Mouse (Mus musculus): Measurements from ENCODE around the gene Slc8a3.

The Slc8a3 gene

GRCm38 (mm10) chr12:81237158-81237557 lies 95.8 kb downstream of the Slc8a3 start:
- in situ Hi-C loops (cut with MseI, MboI): no loop called here

GRCm38 (mm10) chr12:81235456-81236330 lies 97.3 kb downstream of the Slc8a3 start:
- in situ Hi-C loops (cut with MseI, MboI): no loop called here

- in situ Hi-C loops (cut with MseI, MboI): no loop called here
These were observed 99.1 kb downstream of the Slc8a3 start for GRCm38 (mm10) chr12:81233746-81234380.

- in situ Hi-C loops (cut with MseI, MboI): no loop called here
These were observed 105.1 kb downstream of the Slc8a3 start for GRCm38 (mm10) chr12:81227767-81228460.

GRCm38 (mm10) chr12:81226590-81226989 lies 106.4 kb downstream of the Slc8a3 start:
- in situ Hi-C loops (cut with MseI, MboI): no loop called here

- in situ Hi-C loops (cut with MseI, MboI): no loop called here
These were observed 106.9 kb downstream of the Slc8a3 start for GRCm38 (mm10) chr12:81225966-81226577.

- in situ Hi-C loops (cut with MseI, MboI): no loop called here
These were observed 108.1 kb downstream of the Slc8a3 start for GRCm38 (mm10) chr12:81224843-81225242.

- in situ Hi-C loops (cut with MseI, MboI): no loop called here
These were observed 109.7 kb downstream of the Slc8a3 start for GRCm38 (mm10) chr12:81223276-81223675.

- in situ Hi-C loops (cut with MseI, MboI): no loop called here
These were observed 113.6 kb downstream of the Slc8a3 start for GRCm38 (mm10) chr12:81219339-81219738.

GRCm38 (mm10) chr12:81208559-81208958 lies 124.4 kb downstream of the Slc8a3 start:
- in situ Hi-C loops (cut with MseI, MboI): loop anchor here in 1 of 2 experiments (10.0 kb wide), 1 partner anchor 196 kb away; no protein-coding TSS in a partner anchor

- in situ Hi-C loops (cut with MseI, MboI): loop anchor here in 1 of 2 experiments (10.0 kb wide), 1 partner anchor 199 kb away; no protein-coding TSS in a partner anchor
These were observed 127.1 kb downstream of the Slc8a3 start for GRCm38 (mm10) chr12:81205619-81206560.

- in situ Hi-C loops (cut with MseI, MboI): loop anchor here in 1 of 2 experiments (10.0 kb wide), 1 partner anchor 202 kb away; no protein-coding TSS in a partner anchor
These were observed 129.8 kb downstream of the Slc8a3 start for GRCm38 (mm10) chr12:81203226-81203625.

- in situ Hi-C loops (cut with MseI, MboI): loop anchor here in 1 of 2 experiments (10.0 kb wide), 1 partner anchor 205 kb away; no protein-coding TSS in a partner anchor
These were observed 133.6 kb downstream of the Slc8a3 start for GRCm38 (mm10) chr12:81199280-81199955.

- in situ Hi-C loops (cut with MseI, MboI): loop anchor here in 1 of 2 experiments (10.0 kb wide), 1 partner anchor 207 kb away; no protein-coding TSS in a partner anchor
These were observed 135.4 kb downstream of the Slc8a3 start for GRCm38 (mm10) chr12:81197468-81198075.

GRCm38 (mm10) chr12:81193968-81194367 lies 139.0 kb downstream of the Slc8a3 start:
- in situ Hi-C loops (cut with MseI, MboI): loop anchor here in 1 of 2 experiments (10.0 kb wide), 1 partner anchor 211 kb away; no protein-coding TSS in a partner anchor

GRCm38 (mm10) chr12:81189636-81190035 lies 143.3 kb downstream of the Slc8a3 start:
- in situ Hi-C loops (cut with MseI, MboI): loop anchor here (10.0 kb wide), 2 partner anchors 205 to 215 kb away; no protein-coding TSS in a partner anchor

- in situ Hi-C loops (cut with MseI, MboI): loop anchor here in 1 of 2 experiments (10.0 kb wide), 1 partner anchor 204 kb away; no protein-coding TSS in a partner anchor
These were observed 144.0 kb downstream of the Slc8a3 start for GRCm38 (mm10) chr12:81188996-81189395.

GRCm38 (mm10) chr12:81188423-81188822 lies 144.6 kb downstream of the Slc8a3 start:
- in situ Hi-C loops (cut with MseI, MboI): loop anchor here in 1 of 2 experiments (10.0 kb wide), 1 partner anchor 204 kb away; no protein-coding TSS in a partner anchor

- in situ Hi-C loops (cut with MseI, MboI): loop anchor here in 1 of 2 experiments (10.0 kb wide), 1 partner anchor 202 kb away; no protein-coding TSS in a partner anchor
These were observed 146.3 kb downstream of the Slc8a3 start for GRCm38 (mm10) chr12:81186668-81187067.

All from mouse trophoblast stem cell (cell line).